Mouse (Mus musculus): ENCODE results near the gene Zswim8.

DNA sequence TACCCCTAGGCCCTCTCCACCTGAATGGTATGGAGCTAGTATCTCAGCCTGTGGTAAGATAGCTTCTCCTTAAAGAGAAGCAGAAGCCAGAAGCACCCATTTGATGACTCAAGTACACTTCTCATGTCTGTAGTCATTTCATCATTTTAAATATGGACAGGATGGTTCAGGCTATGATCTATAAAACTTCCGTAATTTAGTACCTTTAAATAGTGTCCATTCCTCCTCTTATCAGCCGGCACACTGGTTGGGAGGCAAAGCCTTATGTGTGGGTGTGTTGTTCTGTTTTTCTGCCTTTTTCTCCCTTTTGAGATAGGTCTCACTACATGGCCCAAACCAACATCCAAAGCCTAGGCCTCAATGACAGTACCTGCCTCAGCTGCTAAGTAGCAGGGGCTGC is 8.8 kb upstream of the Zswim8 start:
- TF ChIP-seq POLR2A (IDR thresholded peaks at IDR 0.05; ENCODE audit: low read depth, low read length): no peak
- TF ChIP-seq CTCF (conservative IDR thresholded peaks at IDR 0.05; ENCODE audit: insufficient read depth, insufficient read length, low read depth, low read length): no peak
